Mouse (Mus musculus) intestine, postnatal 0 days (tissue): Measurements from ENCODE around the gene Ppa1. TPM values are rescaled to one million over a fixed set of nuclear protein-coding genes. Genes with fewer than 3 reads are reported as not detected.

Source experiments
- ATAC-seq: fragments of 200-750 bp; cut with Nextera tagmentation; 2 replicates; pipeline ENCODE4 v1.8.0; 2017; ENCODE audit warnings: mild to moderate bottlenecking, moderate TSS enrichment, moderate library complexity
- H3K27ac ChIP-seq: fragments of 300-500 bp; sonication (generic); 2 replicates; pipeline ENCODE4 v1.5.1; 2014; ENCODE audit warnings: mild to moderate bottlenecking, low read depth, low read length, moderate library complexity
- H3K27me3 ChIP-seq: fragments of 300-500 bp; sonication (generic); replicated peaks from 2 replicates; pipeline ENCODE4 v1.6.1; 2014; ENCODE audit warnings: low read length, mixed read lengths; ENCODE audit not compliant: control insufficient read depth, insufficient read depth
- H3K36me3 ChIP-seq: fragments of 300-500 bp; sonication (generic); 2 replicates; pipeline ENCODE4 v1.6.1; 2014; ENCODE audit warnings: mild to moderate bottlenecking, moderate library complexity; ENCODE audit not compliant: control insufficient read depth, insufficient read depth
- H3K4me1 ChIP-seq: fragments of 300-500 bp; sonication (generic); replicated peaks from 2 replicates; pipeline ENCODE4 v1.6.1; 2014; ENCODE audit warnings: antibody characterized with exemption, low read length, mixed read lengths; ENCODE audit not compliant: control insufficient read depth, insufficient read depth
- H3K4me2 ChIP-seq: fragments of 300-500 bp; sonication (generic); replicated peaks from 2 replicates; pipeline ENCODE4 v1.6.1; 2014; ENCODE audit warnings: low read depth, mild to moderate bottlenecking, moderate library complexity
- H3K4me3 ChIP-seq: fragments of 300-500 bp; sonication (generic); 2 replicates; pipeline ENCODE4 v1.5.1; 2014; ENCODE audit warnings: low read depth, low read length
- H3K9ac ChIP-seq: fragments of 300-500 bp; sonication (generic); 2 replicates; pipeline ENCODE4 v1.6.1; 2014; ENCODE audit warnings: mild to moderate bottlenecking, low read depth, low read length
- H3K9me3 ChIP-seq: fragments of 300-500 bp; sonication (generic); 2 replicates; pipeline ENCODE4 v1.6.1; 2016; ENCODE audit warnings: mixed run types; ENCODE audit not compliant: control insufficient read depth
- CTCF ChIP-seq: sonication (generic); IDR thresholded peaks from 2 replicates; pipeline ENCODE4 v1.5.1; 2016; ENCODE audit warnings: low read depth, mild to moderate bottlenecking, control low read depth, antibody characterized with exemption, moderate library complexity
- WGBS: fragments of 180-500 bp; shearing (Covaris S2); extraction: QIAGEN DNeasy Blood & Tissue Kit; methylation state at CpG from one replicate; pipeline ENCODE4 v1.1.7; 2014; 5-methylcytosine and 5-hydroxymethylcytosine counted together
- polyA plus RNA-seq: library from polyadenylated mRNA; unstranded; fragments of >200 nt; fragmentation: Nextera tagmentation; extraction: Ambion mirVana; gene quantifications from 2 replicates; pipeline ENCODE4 v1.2.1, GENCODE M21; 2015

Gene Ppa1
- polyA plus RNA-seq, 1 experiment from 2014 or later: 204 TPM

DNA sequence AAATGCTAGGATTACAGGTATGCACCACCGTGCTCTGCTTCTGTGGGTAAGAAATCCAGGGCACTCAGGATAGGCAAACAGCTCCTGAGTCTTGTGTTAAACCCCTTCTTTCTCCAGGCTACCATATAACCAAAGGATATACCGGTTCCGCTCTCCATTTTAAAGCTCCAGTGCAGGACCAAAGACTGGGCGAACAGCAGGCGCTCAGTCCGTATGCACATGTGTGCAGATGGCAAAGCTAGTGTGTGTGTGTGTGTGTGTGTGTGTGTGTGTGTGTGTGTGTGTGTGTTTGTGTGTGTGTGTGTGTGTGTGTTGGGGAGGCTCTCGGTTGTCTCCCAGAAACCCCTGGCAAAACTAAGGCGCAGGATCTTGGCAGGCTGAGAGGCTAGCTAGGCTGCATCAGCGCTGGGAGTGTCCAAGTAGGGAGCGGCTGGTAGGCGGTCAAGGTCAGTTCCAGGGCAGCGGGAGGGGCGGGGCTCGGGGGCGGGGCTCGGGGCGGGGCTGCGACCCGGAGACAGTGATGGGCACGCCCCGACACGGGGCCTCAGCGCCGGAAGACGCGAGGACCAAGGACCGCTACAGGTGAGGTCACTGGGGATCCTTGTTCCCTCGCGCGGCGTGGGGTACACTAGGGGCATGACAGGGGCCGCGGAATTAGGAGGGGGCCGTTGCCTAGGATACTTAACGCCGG lies 66.6 kb downstream of the Ppa1 start, which contains the start of gene Aifm2:
TSS of gene Aifm2 (plus strand) at position 493 of the 691 bp plus-strand sequence.
- TF ChIP-seq CTCF: no peak

DNA sequence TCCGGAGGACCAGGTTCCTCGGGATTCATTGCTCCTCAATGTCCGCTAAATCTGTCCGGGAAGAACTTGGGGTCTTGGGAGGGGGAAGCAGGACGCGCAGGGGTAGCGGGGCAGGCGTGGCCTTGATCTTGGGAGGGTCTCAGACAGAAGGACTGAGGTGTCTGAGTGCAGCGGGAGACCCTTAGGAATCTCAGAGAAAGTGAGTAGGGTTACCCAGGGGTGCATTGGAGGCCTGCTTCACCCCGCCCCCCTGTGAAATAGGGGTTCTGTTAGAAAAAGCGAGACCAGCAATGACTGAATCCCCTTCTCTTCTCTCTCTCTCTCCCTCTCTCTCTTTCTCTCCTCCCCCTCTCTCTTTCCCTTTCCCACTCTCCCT lies 67.1 kb downstream of the Ppa1 start:
- H3K9me3 ChIP-seq: no peaks in the 10 kb centered on the region
- no peaks in the 10 kb centered on the region for H3K36me3 ChIP-seq
- H3K27me3 ChIP-seq: no peaks in the 10 kb centered on the region
- no peak for TF ChIP-seq CTCF
- H3K4me3 ChIP-seq: peak overlapping the region; percentile 68
- peak overlapping the region; percentile 60 for H3K9ac ChIP-seq
- no peak for ATAC-seq
- H3K4me1 ChIP-seq: peaks cover 6% of the 10 kb centered on the region; the same call in 1 of the 2 replicates
- peak overlapping the region; percentile 88 for H3K4me2 ChIP-seq
- peak overlapping the region; percentile 46 for H3K27ac ChIP-seq
- WGBS: 4% methylated on average over 11 of the region's 11 CpGs

More for the DNA sequence above, 66.6 kb downstream of the Ppa1 start, which contains the start of gene Aifm2:
- ATAC-seq: peak; percentile 95
- Histone ChIP-seq H3K27ac (peak within 1 kb of the TSS; percentile 46), H3K9ac (peak within 1 kb of the TSS; percentile 60), H3K4me3 (peak within 1 kb of the TSS; percentile 68), H3K27me3 (no peaks in the 10 kb centered on the region), H3K9me3 (no peaks in the 10 kb centered on the region), H3K36me3 (no peaks in the 10 kb centered on the region), H3K4me1 (peaks cover 6% of the 10 kb centered on the region; the same call in 1 of the 2 replicates), H3K4me2 (peak within 1 kb of the TSS; percentile 88)
- WGBS: 8% methylated on average over 33 of the region's 36 CpGs

GRCm38 (mm10) chr10:61715996-61716864 lies 67.9 kb downstream of the Ppa1 start:
- no peak for ATAC-seq
- no peak for TF ChIP-seq CTCF
- no peaks in the 10 kb centered on the region for H3K27me3 ChIP-seq
- H3K36me3 ChIP-seq: no peaks in the 10 kb centered on the region
- H3K4me3 ChIP-seq: peak overlapping the region; percentile 68
- 70% methylated on average over 7 of the region's 7 CpGs for WGBS
- H3K4me2 ChIP-seq: peak overlapping the region; percentile 88
- H3K27ac ChIP-seq: no peak overlapping the region
- no peaks in the 10 kb centered on the region for H3K9me3 ChIP-seq
- H3K4me1 ChIP-seq: peaks cover 6% of the 10 kb centered on the region; the same call in 1 of the 2 replicates
- H3K9ac ChIP-seq: no peak overlapping the region

DNA sequence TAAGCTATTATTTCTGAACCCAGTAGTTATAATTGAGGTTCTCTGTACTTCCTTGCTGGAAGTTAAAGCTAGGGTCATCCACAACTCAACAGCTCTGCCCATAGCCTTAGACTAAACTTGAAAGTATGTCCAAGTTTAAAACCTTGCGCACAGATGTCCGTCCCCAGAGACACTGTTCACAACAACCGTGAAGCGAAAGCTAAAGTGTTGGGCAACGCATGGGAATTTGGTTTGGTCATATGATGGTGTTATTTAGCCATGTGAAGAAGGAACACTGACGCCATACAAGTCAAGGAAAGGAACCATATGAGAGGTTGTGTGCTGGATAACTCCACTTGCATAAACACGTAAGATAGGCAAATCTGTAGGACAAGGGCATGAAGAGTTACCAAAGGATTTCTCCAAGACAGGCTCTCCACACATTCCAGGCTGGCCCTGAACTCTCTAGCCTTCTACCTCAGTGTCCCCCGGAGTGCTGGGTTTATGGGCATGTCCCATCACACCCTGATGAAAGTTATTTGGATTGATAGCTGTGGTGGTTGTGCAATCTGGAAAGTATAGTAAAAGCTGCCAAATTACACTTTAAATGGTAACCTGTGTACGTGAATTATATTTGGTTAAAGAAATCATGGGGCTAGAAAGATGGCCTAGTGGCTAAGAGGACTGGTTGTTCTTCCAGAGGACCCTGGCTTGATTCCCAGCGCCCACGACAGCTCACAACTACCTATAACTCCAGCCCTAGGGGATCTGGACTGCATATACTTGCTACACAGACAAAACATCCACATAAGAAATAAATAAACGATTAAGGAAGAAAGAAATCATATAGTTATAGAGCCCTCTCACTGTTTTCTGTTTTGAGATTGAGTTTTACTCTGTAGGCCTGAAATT lies 69.3 kb downstream of the Ppa1 start:
- H3K9me3 ChIP-seq: no peaks in the 10 kb centered on the region
- H3K9ac ChIP-seq: no peak overlapping the region
- peaks cover 6% of the 10 kb centered on the region; the same call in 1 of the 2 replicates for H3K4me1 ChIP-seq
- no peak for TF ChIP-seq CTCF
- no peak overlapping the region for H3K4me3 ChIP-seq
- 89% methylated on average over 12 of the region's 12 CpGs for WGBS
- no peaks in the 10 kb centered on the region for H3K36me3 ChIP-seq
- no peaks in the 10 kb centered on the region for H3K27me3 ChIP-seq
- no peak overlapping the region for H3K27ac ChIP-seq
- no peak overlapping the region for H3K4me2 ChIP-seq
- ATAC-seq: no peak

DNA sequence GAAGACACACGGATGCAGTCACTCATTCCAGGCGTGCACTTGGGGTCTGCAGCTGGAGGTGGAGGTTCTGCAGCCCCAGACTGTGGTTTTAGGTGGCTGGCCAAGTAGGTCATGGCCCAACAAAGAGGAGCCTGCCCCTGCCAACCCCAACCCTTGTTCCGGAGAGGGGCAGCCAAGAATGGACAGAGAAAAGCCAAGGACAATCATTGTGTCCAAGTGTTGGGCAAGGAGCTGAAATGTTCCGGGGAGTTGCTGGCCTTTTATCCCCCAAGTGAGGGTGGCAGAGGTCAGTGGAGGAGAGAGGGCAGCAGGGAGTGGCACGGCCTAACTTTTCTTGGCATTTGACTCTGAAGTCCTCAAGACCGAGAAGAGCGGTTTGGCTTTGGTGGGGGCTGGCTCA lies 72.0 kb downstream of the Ppa1 start:
- H3K4me2 ChIP-seq: no peak overlapping the region
- peaks cover 6% of the 10 kb centered on the region; the same call in 1 of the 2 replicates for H3K4me1 ChIP-seq
- H3K27me3 ChIP-seq: no peaks in the 10 kb centered on the region
- no peak overlapping the region for H3K4me3 ChIP-seq
- 88% methylated on average over 7 of the region's 7 CpGs for WGBS
- H3K9me3 ChIP-seq: no peaks in the 10 kb centered on the region
- H3K9ac ChIP-seq: no peak overlapping the region
- TF ChIP-seq CTCF: no peak
- no peak overlapping the region for H3K27ac ChIP-seq
- no peak for ATAC-seq
- H3K36me3 ChIP-seq: no peaks in the 10 kb centered on the region
